Mouse (Mus musculus) MEL (cell line): Measurements from ENCODE around the gene Zfpm1.

Experiments
- CHD2 ChIP-seq: IDR thresholded peaks from 2 replicates; pipeline ENCODE4 v1.6.1; 2011; ENCODE audit warnings: low read length, improper control_type of control experiment
- CTCF ChIP-seq, 3 experiments: IDR thresholded peaks in 2 of 3; conservative IDR thresholded peaks in 1 of 3; 2 replicates each; pipeline ENCODE4 v1.5.1; 2011 to 2012; ENCODE audit warnings: low read length in 3 of 3, low read depth in 2 of 3, mild to moderate bottlenecking in 2 of 3, improper control_type of control experiment in 1 of 3, inconsistent platforms in 1 of 3, mixed read lengths in 1 of 3, moderate library complexity in 1 of 3; ENCODE audit not compliant: control insufficient read depth in 1 of 3, insufficient read depth in 1 of 3, poor library complexity in 1 of 3, severe bottlenecking in 1 of 3
- ELF1 ChIP-seq: IDR thresholded peaks from 2 replicates; pipeline ENCODE4 v1.6.1; 2014; ENCODE audit warnings: low read depth, mild to moderate bottlenecking, inconsistent platforms, low read length, improper control_type of control experiment, moderate library complexity
- EP300 ChIP-seq, 2 experiments: IDR thresholded peaks; 2 replicates each; pipeline ENCODE4 v1.6.1; 2011; ENCODE audit warnings: improper control_type of control experiment in 2 of 2, low read length in 2 of 2, low read depth in 1 of 2, mild to moderate bottlenecking in 1 of 2
- GABPA ChIP-seq: IDR thresholded peaks from 2 replicates; pipeline ENCODE4 v1.6.1; 2012; ENCODE audit warnings: low read depth, mild to moderate bottlenecking, inconsistent platforms, low read length, improper control_type of control experiment, moderate library complexity
- GATA1 ChIP-seq: IDR thresholded peaks from 2 replicates; pipeline ENCODE4 v1.6.1; 2011; ENCODE audit warnings: low read depth, low read length, improper control_type of control experiment
- MAX ChIP-seq: IDR thresholded peaks from 2 replicates; pipeline ENCODE4 v1.6.1; 2011; ENCODE audit warnings: low read length, improper control_type of control experiment
- MEF2A ChIP-seq: IDR thresholded peaks from 2 replicates; pipeline ENCODE4 v1.6.1; 2014; ENCODE audit warnings: low read depth, mild to moderate bottlenecking, inconsistent platforms, low read length, improper control_type of control experiment; ENCODE audit not compliant: poor library complexity, insufficient replicate concordance, severe bottlenecking; ENCODE audit errors: extremely low read depth
- MXI1 ChIP-seq: IDR thresholded peaks from 2 replicates; pipeline ENCODE4 v1.6.1; 2011; ENCODE audit warnings: mild to moderate bottlenecking, low read depth, low read length, improper control_type of control experiment
- POLR2A ChIP-seq, 2 experiments: IDR thresholded peaks; 2 replicates each; pipeline ENCODE4 v1.6.1; 2011 to 2012; ENCODE audit warnings: low read length in 2 of 2, mild to moderate bottlenecking in 2 of 2, control low read depth in 1 of 2, improper control_type of control experiment in 1 of 2, low read depth in 1 of 2, moderate library complexity in 1 of 2; ENCODE audit not compliant: control insufficient read depth in 1 of 2, insufficient read depth in 1 of 2, poor library complexity in 1 of 2
- RCOR1 ChIP-seq: IDR thresholded peaks from 2 replicates; pipeline ENCODE4 v1.6.1; 2012; ENCODE audit warnings: low read depth, mild to moderate bottlenecking, inconsistent platforms, low read length, improper control_type of control experiment
- TAL1 ChIP-seq: IDR thresholded peaks from 2 replicates; pipeline ENCODE4 v1.6.1; 2012; ENCODE audit warnings: mild to moderate bottlenecking, inconsistent platforms, low read length, moderate library complexity, mixed read lengths
- TBP ChIP-seq: IDR thresholded peaks from 2 replicates; pipeline ENCODE4 v1.8.0; 2011; ENCODE audit warnings: low read depth, low read length, improper control_type of control experiment

DNA sequence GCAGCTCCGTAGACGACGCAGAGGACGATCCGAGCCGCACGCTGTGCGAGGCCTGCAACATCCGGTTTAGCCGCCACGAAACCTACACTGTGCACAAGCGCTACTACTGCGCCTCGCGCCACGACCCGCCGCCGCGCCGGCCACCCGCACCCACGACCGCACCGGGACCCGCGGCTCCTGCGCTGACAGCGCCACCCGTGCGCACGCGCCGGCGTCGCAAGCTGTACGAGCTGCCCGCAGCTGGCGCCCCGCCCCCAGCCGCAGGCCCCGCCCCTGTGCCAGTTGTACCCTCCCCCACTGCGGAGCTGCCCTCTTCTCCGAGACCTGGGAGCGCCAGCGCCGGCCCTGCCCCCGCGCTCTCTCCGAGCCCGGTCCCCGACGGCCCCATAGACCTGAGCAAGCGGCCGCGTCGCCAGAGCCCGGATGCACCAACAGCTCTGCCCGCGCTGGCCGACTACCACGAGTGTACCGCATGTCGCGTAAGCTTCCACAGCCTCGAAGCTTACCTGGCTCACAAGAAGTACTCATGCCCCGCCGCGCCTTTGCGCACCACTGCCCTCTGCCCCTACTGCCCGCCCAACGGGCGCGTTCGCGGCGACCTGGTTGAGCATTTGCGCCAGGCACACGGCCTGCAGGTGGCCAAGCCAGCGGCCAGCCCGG, 54.4 kb downstream of the Zfpm1 start:
- no peak for TF ChIP-seq EP300 (IDR thresholded peaks at IDR 0.05; ENCODE audit: low read depth in 1 of 2, low read length in 2 of 2)
- TF ChIP-seq POLR2A (IDR thresholded peaks at IDR 0.05; ENCODE audit: control insufficient read depth in 1 of 2, insufficient read depth in 1 of 2, low read depth in 1 of 2, low read length in 2 of 2, poor library complexity in 1 of 2) = no peak
- no peak for TF ChIP-seq TAL1
- TF ChIP-seq CTCF (IDR thresholded peaks at IDR 0.05 in 2 of 3, conservative IDR thresholded peaks at IDR 0.05 in 1 of 3; ENCODE audit: control insufficient read depth in 1 of 3, insufficient read depth in 1 of 3, low read depth in 2 of 3, low read length in 3 of 3, poor library complexity in 1 of 3, severe bottlenecking in 1 of 3) = no peak
- TF ChIP-seq MEF2A = no peak
- TF ChIP-seq CHD2 = no peak
- TF ChIP-seq RCOR1 = no peak
- no peak for TF ChIP-seq GABPA
- no peak for TF ChIP-seq MXI1
- TF ChIP-seq ELF1 = no peak
- no peak for TF ChIP-seq TBP
- no peak for TF ChIP-seq GATA1
- TF ChIP-seq MAX = no peak
